Mouse (Mus musculus) spleen, embryonic (tissue): ENCODE results near the gene Klhdc7a.
"Not testable (repeated sequence)": the region's sequence is repeated elsewhere in the genome, so short reads cannot be mapped to it uniquely, and the experiment has no call there.

Source experiments
- CTCF ChIA-PET: fragments of 350-600 bp; sonication (Branson Sonifier 250); formaldehyde crosslinking; loops from one replicate; lab custom pipeline; 2022; lab: Charles Lee

Gene Klhdc7a

DNA sequence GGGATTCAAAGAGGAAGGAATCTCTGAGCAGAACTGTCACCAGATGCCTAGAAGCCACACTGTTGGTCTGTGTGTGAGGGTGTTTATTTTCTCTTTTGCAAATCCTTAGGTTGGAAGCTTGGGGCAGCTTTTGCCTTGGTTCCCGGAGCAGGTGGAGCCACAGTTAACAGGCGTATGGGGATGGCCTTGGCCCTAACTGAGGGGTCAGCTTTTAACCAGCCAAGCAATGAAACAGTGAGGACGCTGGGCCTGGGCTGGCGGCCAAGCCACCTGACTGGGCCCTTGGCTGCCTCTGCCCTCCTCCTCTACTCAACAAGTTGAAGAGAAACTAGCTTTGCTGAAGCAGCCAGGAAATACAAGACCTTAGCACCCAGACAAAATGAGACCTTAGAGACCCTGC is at the start of gene Klhdc7a:
Gene Klhdc7a, minus strand, starts transcription at position 105 of the 400 bp plus-strand sequence.
- CTCF ChIA-PET, result no interaction called here

DNA sequence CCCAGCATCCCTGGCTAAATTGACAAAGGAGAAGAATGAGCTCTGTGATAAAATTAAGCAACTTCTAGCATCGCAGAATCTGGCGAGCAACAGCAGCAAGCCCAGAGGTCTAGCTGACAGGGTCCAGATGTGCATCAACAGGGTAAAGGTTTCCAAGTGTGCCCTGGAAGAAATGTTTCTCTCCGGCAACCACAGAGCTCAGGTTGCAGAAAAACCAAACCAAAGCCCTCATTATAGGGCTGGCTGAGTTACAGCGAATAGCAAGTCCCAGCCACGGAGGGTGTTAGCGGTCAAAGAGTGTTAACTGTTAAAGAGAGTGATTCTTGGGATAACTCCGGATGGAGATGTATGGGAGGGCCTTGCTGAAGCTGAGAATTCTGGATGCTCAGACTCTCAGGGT is 48.1 kb upstream of the Klhdc7a start:
- CTCF ChIA-PET, result no interaction called here

DNA sequence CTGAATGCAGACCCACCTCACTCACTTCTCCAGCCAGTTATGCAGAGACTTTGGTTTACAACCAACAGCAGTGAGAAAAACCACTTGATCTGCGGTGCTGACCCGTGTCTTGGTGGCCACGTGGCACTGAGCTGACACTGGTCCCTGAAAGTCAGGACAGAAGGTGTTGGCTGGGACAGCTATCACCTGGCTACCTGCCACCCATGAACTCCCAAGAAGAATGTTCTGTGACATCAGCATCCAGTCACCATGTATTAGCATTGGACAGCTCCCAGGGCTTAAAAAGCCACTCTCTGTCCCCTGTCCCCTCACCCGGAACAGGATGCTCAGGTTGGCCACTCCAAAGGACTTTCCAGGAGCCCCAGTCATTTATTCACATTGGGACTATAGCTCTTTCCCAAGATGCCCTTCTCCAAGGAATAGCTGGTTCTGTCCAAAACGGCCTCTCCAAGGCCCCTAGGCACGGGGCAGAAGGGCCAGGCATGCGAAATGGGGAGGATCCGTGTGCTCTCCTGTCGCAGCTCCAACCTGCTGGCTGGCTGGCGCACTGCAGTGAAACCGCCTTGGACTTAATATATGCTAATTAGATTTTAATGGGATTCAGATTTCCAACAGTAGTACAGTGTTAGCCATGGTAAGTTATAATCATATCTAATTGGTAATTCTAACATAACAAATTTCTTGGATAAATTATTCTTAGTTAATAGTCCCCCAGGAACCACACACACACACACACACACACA is 43.1 kb upstream of the Klhdc7a start:
- CTCF ChIA-PET, result no interaction called here

DNA sequence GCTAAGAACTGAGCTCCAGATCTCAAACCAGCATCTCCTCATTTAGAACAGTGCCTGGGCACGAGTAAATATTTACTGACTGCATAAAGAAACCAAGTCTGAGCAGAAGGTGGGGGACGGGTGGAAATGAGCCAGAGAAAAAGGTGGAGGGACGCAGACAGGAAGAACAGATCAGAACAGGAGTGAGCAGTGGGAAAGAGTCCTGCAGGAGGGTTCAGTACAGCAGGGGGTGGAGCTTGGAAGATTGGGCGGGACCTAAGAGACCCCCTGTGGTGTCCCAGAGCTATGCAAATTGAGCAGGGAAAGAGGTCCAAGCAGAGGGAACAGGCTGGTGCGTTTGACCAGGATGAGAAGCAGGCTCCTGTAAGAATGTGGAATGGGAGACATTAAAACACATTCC is 37.1 kb upstream of the Klhdc7a start:
- CTCF ChIA-PET, result interaction anchor here (0.6 kb wide), 1 partner anchor 54 kb away, joined by 4 read pairs; no protein-coding TSS in a partner anchor

DNA sequence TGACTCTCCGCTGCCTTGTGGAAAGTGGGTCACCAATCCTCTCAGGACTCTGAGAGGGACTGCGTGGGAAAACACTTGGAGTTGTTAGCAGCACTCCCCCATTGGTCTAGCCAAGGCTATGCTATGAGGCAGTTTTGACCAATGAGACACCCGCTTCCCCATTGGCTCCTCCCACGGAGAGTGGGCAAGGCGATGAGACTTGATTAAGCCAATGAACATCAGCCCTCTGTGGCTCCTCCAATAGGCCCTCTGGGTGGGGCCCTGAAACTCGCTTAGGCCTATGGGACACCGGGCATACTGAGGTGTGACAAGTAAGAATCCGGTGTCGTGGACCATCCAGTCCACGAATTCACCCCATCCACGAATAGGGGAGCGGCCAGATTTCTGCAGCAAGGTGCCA is 36.3 kb upstream of the Klhdc7a start:
- CTCF ChIA-PET, result no interaction called here

DNA sequence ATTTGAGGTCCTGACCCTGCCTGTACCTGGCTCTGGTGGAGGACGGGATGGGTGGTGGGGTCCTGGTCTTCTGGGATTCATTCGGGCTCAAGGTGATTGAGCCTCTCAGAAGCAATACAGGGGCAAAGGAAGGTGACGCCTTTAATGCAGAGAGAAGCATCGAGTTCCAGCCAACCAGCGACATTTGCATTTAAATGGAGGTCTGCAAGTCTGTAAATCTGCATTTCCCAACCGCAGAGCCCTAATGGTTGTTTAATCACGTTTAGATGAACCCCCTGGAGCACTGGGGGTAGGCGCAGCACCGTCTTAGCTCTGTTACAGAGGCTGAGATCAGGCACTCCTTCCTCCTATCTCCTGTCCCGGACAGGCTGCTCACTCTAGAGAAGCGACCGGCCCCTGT is 34.2 kb upstream of the Klhdc7a start:
- CTCF ChIA-PET, result no interaction called here

DNA sequence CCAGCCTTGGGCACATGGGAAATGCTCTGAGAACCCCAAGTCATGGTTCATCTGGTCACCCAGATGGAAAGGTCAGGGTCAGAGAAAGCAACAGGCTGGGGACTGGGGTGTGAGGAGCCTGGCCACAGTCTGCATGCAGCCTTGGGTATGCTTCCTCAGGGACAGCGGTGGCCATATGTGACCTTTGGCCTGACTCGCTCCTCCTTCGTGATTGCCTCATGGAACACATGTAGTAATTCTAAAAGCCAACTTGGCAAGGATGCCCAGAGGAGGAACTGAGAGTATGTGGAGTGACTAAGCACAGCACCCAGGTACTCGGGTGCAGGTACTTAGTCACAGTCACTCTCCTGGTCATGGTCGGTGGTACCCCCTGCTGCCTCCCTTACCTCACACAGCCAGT is 33.1 kb upstream of the Klhdc7a start:
- CTCF ChIA-PET, result no interaction called here

DNA sequence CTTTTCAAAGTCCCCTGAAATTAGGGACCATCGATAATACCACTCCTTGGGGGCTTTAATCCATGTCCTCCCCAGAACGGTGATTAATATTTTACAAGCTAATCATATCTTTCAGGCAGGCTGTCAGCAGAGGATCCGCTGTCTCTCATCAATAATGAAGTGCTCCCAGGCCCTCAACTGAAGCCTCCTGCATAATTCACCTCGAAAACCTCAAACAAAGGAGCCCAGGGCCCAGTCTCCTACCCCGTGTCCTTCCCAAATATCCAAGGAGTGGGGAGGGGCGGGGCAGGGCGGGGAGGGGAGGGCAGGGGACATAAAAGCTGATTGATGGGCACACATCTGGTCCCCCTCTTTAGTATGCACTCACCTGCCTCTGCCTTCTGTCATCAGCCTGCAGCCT is 31.2 kb upstream of the Klhdc7a start:
- CTCF ChIA-PET, result no interaction called here

DNA sequence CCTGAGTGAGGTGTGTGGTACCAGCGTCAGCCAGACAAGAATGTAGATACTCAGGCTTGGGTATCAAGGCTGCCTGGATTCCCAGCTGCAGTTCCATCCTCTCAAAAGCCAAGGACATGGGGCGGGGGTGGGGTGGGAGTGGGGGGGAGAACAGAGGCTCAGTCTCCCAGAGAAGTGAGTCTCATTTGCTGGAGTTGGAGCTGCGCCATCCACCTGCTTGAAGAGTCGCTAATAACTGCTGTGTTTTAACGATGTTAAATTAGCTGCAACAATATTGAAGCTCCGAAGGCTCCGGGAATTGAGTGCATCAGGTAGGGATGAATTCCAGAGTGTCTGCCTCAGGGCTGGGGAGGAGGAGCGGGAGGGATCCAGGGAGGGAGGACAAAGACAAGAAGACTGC is 27.8 kb upstream of the Klhdc7a start:
- CTCF ChIA-PET, result no interaction called here

DNA sequence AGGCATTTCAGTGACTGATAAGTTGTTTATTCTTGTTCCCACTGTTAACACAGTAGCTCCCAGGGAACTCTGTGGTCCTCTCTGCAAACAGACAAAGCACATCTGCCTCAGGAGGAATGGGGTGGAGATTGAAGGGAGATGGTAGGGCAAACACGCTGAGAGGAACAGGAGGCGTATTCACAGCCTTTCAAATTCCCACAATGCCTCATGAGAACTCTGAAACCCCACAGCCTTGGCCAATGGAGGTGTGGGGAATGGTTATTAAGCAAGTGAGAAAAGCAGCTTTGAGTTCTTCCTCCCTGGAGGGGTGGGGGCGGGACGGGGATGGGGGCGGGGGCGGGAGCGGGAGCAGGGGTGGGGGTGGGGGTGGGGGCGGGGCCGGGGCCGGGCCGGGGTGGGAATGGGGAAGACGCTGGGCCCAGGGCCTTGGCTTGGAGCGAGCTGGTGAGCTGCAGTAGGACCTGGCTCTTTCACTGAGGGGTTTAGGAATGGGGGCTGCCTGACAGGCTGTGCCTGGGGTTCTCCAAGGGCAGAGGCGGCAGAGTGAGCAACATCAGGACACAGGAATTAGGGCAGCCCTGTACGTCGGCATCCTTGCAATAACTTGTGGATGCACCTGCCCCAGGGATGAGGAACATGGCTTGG is 25.4 kb upstream of the Klhdc7a start:
- CTCF ChIA-PET, result no interaction called here

DNA sequence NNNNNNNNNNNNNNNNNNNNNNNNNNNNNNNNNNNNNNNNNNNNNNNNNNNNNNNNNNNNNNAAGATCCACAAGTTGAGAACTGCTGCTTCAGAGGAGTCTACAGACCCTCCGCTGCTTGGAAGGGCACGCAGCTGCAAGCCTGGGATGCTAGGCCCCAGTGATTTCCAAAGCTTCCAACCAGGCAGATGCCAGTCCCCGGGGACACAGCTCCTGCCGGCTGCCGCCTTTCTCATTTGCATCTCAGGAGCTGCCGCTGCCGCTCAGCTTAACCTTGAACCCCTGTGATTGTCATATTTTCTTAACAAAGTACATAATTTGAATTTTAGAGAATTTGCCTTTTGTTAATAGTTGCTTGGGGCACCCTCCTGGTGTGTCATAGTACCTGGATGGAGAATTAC is 19.1 kb upstream of the Klhdc7a start:
- CTCF ChIA-PET, result no interaction called here

DNA sequence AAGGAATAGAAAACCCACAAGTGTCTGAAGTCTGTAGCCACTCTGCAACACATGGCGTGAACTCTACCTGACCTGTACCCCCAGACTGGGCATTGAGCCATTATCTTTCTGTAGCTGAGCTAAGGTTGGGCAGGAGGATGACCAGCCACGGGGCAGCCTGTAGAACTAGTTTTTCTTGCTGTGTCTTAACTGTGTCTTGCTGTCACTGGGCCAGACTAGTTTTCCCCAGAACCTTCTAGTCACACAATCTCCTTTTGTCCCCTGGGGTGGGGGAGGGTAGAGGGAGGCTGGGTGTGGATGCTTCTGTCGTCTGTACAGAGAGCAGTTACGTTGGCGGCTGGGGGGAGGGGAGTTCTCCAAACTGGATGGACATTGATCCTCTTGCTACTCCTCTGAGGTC is 10.9 kb upstream of the Klhdc7a start:
- CTCF ChIA-PET, result no interaction called here

DNA sequence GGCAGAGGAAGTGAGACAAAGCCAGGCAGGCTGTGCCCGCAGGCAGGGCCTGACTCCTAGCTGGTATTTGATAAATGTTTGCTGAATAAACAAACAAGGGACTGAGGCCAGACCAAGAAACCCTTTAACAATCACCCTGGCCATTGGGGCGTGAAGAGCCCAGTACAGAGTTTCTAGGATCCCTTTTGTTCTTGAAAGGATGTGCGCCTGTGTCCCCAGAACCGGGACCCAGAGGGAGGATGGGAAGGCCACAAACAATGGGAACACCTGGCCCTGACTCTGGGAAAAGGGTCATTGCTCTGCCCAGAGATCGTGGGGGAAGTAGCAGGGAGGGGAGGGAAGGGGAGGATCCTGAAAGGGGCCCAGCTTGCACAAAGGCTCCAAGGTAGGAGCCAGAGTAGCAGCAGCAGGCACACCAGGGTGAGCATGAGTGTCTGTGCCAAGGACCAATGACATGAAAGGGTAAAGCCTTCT is 9.5 kb upstream of the Klhdc7a start:
- CTCF ChIA-PET, result no interaction called here

DNA sequence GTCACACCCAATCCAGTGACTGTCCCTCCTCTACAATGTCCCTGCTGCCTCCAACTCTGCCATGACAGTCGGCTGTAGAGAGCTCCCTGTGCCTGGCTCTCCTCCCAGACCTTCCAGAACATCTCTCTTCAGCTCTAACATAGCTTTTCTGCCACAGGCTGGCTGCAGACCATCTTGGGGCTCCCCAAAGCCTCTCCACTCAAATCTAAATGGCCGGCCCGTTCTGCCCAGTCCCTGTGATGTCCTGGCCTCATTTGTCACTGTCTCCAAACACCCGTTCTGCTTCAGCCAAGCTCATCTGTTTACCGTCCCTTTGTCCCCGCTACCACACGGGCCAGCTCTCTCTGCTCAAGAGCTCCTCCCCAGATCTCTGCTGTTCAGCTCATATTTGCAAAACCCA is 6.7 kb upstream of the Klhdc7a start:
- CTCF ChIA-PET, result no interaction called here

DNA sequence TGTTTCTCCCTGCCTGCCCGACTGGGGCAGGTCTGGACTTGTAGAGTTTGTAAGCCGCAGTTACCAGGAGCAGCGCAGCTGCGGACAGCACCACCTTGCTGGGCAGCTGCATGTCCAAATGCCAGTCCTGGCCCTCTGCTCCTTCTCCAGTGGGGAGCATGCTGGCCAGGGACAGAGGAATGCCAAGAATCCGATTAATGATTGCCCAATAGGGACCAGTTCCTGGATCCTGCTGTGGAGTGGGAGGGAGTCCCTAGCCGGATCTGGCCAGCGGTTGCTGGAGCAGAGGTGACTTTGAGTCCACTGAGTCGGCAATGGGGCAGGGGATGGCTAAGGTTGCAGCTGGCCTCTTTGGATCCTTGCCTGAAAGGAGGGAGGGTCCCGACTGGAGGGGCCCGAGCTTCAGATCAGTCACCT is 343 bp downstream of the Klhdc7a start:
- CTCF ChIA-PET, result no interaction called here

DNA sequence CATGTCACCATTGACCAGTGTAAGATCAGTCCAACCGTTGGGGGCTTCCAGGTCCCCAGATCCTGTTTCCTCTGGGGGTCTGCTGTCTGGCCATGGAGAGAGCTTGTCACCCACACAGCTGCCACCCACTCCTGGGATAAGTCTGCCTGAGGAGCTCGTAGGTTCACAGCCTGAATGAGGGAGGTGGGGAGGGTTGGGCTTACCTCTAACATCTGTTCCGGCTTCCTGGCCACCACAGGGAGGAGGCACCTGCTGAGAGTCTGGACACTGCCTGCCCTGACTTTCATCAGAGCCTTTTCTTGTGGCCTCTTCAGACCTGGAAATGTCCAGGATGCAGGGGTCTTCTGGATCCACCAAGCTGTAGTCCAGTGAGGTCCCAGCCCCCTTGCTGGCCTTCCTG is 845 bp downstream of the Klhdc7a start:
- CTCF ChIA-PET, result no interaction called here

DNA sequence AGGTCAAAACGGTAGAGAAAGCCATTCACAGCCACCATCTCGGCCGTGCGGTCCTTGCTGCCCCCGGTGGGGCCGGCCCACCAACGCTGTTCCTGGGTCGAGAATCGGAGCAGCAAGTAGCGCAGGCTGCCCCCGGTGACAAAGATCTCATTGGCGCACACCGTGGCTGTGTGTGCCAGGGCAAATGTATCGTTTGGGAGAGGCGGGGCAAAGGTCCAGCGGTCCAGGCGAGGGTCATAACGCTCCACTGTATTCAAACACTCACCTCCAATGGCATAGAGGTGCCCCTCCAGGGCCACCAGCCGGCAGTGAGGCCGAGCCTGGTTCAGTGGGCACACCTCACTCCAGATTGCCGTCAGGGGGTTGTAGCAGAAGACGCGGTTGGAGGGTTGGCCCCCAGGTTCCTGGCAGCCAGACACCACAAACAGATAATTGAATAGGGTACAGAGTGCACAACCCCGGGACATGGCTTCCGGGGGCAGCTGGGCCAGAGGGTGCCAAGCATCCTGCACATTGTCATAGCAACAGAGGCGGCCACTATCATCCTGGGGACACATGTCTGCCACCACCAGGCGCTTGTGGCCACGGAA is 2.1 kb downstream of the Klhdc7a start:
- CTCF ChIA-PET, result no interaction called here

DNA sequence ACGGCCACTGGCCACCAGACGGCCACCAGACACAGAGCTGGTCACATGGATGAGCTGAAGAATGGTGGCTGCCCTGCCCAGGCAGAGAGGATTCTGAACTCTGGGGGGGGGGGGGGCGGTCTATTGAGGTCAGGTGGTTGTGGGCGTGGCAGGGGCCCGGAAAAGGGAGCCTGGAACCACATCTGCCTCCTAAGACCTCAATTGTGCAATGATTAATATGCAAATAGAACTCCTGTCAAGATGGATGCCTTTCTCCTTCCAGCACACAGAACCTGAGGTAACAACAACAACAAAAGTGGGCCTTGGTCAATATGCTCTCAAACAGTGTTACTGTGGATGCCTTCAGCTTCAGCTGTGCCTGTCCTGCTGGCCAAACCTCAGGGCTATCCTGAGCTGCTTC is 3.4 kb downstream of the Klhdc7a start:
- CTCF ChIA-PET, result no interaction called here

DNA sequence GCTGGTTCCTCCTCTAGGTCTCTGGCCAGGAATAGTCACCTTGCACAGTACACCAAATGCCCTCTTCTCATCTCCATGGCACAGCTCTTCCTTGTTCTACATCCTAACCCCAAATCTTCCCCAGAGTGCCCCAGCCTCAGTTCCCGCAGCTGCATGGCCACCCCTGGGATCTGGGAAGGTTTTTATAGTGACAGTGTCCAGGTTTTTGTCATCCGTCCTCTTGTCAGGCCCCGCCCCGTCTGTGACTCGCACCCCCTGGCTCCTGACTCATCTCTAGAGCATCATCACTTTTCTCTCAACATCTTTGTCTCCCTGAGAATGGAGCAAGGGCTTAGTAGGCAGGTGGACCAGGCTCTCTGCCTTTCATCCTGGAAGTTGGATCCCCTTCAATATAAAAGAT is 3.9 kb downstream of the Klhdc7a start:
- CTCF ChIA-PET, result no interaction called here

DNA sequence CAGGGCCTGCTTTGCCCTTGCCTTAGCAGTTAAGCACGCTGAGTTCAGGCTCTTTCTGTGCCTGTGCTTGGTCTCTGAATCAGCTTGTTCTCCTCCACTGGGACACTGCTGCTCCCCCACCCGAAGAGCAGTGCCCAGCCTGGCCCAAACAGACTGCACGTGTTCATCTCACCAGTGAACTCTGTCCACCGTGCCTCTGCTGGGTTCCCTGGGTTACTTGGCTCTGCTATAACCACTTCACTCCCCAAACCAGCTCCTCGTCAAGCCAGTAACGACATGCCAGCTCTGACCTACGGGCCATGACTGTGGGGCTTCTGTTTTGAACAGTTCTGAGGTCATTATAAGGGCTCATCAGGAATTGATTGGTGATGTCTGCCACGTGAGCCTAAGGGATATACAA is 4.8 kb downstream of the Klhdc7a start:
- CTCF ChIA-PET, result no interaction called here

DNA sequence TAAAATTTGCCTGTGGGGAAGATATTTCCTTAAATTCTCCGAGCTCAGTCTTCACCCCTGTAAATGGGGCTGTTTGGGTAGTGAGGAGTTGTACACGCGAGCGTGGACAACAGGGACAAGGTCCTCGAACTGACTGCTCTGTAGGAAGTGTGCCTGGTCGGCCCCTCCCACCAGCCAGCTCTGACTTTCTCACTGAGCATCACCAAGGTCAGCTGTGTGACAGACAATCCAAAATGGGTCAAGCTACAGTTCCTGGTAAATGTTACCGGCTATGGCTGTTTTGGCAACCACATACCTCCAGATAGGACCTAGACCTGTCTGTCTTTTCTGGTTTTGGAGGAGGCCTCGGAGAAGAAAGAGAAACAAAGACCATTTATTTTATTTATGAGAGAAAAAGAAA is 6.0 kb downstream of the Klhdc7a start:
- CTCF ChIA-PET, result no interaction called here

DNA sequence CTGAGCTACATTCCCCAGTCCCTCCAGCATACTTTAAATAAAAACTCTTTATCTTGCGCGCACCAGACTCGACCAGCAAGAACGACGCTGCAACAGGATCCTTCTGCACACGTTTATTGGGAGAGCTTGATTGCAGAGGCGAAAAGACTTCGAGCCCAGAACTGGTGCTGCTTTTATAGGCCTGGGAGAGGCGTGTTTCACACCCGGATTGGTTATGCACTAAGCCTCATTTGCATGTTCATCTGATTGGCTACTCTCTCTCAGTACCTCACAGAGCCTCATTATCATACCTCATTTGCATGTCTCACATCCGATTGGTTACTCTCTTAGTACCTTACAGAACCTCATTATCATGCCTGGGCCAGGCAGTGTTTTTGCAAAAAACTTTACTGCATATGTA is 6.5 kb downstream of the Klhdc7a start:
- CTCF ChIA-PET, result not testable (repeated sequence)

DNA sequence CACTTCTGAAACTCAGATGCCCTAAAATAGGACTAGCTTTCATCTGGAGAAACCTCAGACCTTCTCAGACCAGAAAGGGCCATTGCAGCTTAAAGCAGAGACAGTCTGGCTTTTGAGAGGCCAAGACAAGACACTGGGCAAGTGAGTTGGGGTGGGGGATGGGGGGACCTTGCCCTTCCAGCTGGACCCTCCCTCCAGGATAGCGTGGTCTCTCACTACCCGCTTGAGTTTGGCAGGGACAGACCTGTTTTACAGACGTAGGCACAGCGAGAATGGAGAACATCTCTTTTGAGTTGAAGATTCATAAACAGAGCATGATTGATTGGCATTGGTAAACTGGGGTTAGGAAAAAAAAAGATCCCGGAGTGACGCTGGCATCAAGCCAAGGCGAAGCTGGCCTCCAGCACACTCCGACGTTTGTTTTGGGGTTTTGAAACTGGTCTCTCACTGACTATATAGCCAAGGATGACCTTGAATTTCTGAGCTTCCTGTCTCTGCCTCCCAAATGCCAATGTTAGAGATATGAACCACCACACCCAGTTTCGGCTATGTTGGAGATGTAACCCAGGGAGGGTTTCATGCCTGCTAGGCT is 7.0 kb downstream of the Klhdc7a start:
- CTCF ChIA-PET, result no interaction called here
